Mouse (Mus musculus): Measurements from ENCODE around the gene Six2.

GRCm38 (mm10) chr17:85685689-85686281 lies 2.3 kb downstream of the Six2 start:
- TF ChIP-seq CTCF (IDR thresholded peaks at IDR 0.05; ENCODE audit: insufficient read depth, low read length) (no peak), POLR2A (IDR thresholded peaks at IDR 0.05; ENCODE audit: borderline replicate concordance, extremely low read depth, low read depth, low read length) (no peak)
